Mouse (Mus musculus): ENCODE measurements around the gene Tmem74b. TPM values are rescaled to one million over a fixed set of nuclear protein-coding genes. Genes with fewer than 3 reads are reported as not detected.

The Tmem74b gene
- polyA plus RNA-seq, 1 experiment from 2014 or later = 10.3 TPM

DNA sequence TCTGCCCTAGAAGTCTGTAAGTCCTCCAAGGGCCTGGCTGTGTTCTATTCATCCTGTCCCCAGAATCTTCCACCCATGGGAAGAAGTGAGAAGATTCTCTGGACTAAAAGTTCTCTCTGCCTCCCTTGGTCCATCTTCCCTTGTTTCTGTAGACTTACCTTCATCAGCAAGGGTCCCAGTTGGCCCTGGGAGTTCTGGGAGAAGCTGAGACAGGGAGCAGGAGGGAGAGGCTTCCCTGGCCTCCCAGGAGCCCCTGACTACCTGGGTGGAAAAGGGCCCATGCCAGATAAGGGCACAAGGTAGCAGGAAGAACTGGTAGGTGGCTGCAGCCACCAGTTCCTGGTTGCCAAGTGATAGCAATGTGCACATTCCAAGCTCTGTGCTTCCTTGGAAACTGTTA is 42.0 kb downstream of the Tmem74b start, which contains the start of gene Psmf1:
TSS of gene Psmf1 (minus strand) at position 342 of the 400 bp plus-strand sequence.
- Histone ChIP-seq H3K27ac (no peak within 1 kb of the TSS), H3K9me3 (replicated peaks) (no peaks in the 10 kb centered on the region), H3K4me2 (replicated peaks) (no peak within 1 kb of the TSS), H3K4me3 (no peak within 1 kb of the TSS), H3K4me1 (peaks cover 21% of the 10 kb centered on the region), H3K27me3 (peaks cover 10% of the 10 kb centered on the region; the same call in 1 of the 2 replicates), H3K9ac (no peak within 1 kb of the TSS), H3K36me3 (no peaks in the 10 kb centered on the region)
- no peak for ATAC-seq (ENCODE audit: low FRiP score)

DNA sequence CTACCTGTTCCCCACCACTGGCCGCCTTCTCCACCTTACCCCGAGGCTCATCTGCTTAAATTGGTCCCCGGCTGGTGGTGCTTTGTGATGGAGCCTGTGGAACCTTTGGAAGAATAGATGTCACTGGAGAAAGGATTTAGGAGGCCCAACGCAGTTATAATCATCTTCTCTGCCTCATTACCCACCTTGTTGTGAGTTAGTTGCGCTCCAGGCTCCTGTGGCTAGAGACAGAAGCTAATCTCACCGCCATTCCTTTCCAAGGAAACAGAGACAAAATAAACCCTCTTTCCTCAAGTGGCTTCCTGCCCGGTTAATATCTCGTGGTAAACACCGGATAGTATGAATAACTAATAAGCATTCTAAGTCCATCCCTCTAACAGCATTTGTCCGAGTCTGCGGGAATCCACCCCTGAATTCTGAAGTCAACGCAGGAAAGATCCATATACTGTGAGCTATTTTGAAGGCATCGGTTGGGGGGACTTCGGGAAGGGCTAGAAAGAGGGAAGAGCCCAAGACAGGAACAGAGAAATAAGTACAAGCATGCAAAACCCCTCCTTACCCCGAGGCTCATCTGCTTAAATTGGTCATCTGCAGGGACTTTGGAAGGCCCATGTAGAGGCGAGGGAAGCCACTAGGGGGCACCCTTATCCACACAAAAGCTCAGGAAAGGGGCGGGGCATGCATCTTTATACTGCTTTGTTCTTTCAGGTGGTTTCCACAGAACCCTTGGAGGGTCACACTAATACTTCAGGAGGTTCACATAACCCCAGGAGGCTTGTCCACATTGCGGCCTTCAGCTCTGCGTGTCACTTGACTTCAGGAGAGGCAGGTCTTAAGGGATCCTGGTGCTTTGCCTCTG is 46.3 kb downstream of the Tmem74b start:
- no peak overlapping the region for H3K4me2 ChIP-seq (replicated peaks)
- H3K27me3 ChIP-seq = peaks cover 10% of the 10 kb centered on the region; the same call in 1 of the 2 replicates
- WGBS = 36% methylated on average over 19 of the region's 19 CpGs
- no peaks in the 10 kb centered on the region for H3K9me3 ChIP-seq (replicated peaks)
- no peak overlapping the region for H3K4me3 ChIP-seq
- H3K27ac ChIP-seq = no peak overlapping the region
- no peak overlapping the region for H3K9ac ChIP-seq
- H3K36me3 ChIP-seq = no peaks in the 10 kb centered on the region
- ATAC-seq (ENCODE audit: low FRiP score) = peak; percentile 82
- no peaks in the 10 kb centered on the region for H3K4me1 ChIP-seq

DNA sequence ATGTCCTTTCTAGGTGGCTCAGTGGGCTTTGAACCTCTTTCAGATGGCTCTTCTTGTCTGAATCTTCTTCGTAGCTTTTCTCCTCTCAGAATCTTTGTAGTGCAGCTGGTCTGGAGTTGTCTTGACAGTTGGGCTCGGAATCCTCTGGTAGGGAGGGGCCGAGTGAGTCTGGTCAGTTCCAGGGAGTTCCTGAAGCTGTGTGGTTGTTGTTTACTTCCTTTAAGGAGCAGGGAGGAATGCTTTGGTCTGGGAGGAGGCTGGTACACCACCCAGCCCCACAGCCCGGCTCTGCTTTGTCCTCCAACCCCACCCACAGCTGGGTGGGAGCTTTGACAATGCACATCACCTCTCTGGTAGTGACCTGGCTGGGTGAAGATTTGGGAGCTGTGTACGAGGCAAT is 49.5 kb downstream of the Tmem74b start:
- no peak overlapping the region for H3K4me3 ChIP-seq
- H3K36me3 ChIP-seq = no peaks in the 10 kb centered on the region
- no peak for ATAC-seq (ENCODE audit: low FRiP score)
- H3K4me2 ChIP-seq (replicated peaks) = no peak overlapping the region
- H3K4me1 ChIP-seq = no peaks in the 10 kb centered on the region
- H3K27ac ChIP-seq = no peak overlapping the region
- 73% methylated on average over 5 of the region's 5 CpGs for WGBS
- no peak overlapping the region for H3K9ac ChIP-seq
- peaks cover 4% of the 10 kb centered on the region; the same call in 1 of the 2 replicates for H3K27me3 ChIP-seq
- no peaks in the 10 kb centered on the region for H3K9me3 ChIP-seq (replicated peaks)

- no peak for ATAC-seq (ENCODE audit: low FRiP score)
- H3K4me1 ChIP-seq = peaks cover 4% of the 10 kb centered on the region; the same call in 1 of the 2 replicates
- no peak overlapping the region for H3K4me3 ChIP-seq
- no peaks in the 10 kb centered on the region for H3K36me3 ChIP-seq
- H3K27me3 ChIP-seq = no peaks in the 10 kb centered on the region
- H3K27ac ChIP-seq = no peak overlapping the region
- 56% methylated on average over 9 of the region's 9 CpGs for WGBS
- no peak overlapping the region for H3K9ac ChIP-seq
- no peak overlapping the region for H3K4me2 ChIP-seq (replicated peaks)
- H3K9me3 ChIP-seq (replicated peaks) = no peaks in the 10 kb centered on the region
Observed at GRCm38 (mm10) chr2:151756277-151757061, 54.7 kb downstream of the Tmem74b start.

GRCm38 (mm10) chr2:151757451-151757850 is 55.6 kb downstream of the Tmem74b start:
- no peak overlapping the region for H3K9ac ChIP-seq
- no peak for ATAC-seq (ENCODE audit: low FRiP score)

DNA sequence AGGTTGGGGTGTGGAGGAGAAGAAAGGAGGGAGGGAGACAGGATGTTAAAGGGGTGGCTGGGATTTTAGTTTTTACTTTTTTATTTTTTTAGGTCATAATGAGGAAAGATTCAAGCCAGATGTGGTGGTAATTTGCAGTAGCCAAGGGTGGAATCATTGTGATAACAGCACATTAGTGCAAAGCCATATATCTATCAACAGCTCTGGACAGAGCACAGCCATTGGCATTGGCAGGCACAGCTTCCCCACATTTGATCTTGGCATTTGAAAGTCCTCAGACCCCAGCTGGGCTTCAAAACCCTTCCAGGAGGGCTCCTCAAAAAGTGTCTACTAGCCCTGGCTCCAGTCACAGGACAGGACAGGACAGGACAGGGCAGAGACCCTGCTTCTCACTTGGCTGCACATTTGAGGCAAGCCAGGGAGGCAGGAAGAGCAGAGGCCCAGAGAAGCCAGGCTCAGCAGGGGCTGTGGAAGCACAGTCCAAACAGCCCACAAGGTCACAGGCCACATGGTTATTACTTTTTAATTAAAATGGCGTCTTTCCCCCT is 57.1 kb downstream of the Tmem74b start:
- H3K9ac ChIP-seq = no peak overlapping the region
- no peak overlapping the region for H3K4me2 ChIP-seq (replicated peaks)
- no peaks in the 10 kb centered on the region for H3K27me3 ChIP-seq
- H3K4me1 ChIP-seq = peaks cover 4% of the 10 kb centered on the region; the same call in 1 of the 2 replicates
- no peaks in the 10 kb centered on the region for H3K36me3 ChIP-seq
- H3K27ac ChIP-seq = no peak overlapping the region
- no peak overlapping the region for H3K4me3 ChIP-seq
- 42% methylated on average over 1 of the region's 1 CpGs for WGBS
- no peak for ATAC-seq (ENCODE audit: low FRiP score)
- no peaks in the 10 kb centered on the region for H3K9me3 ChIP-seq (replicated peaks)

More at GRCm38 (mm10) chr2:151757451-151757850, 55.6 kb downstream of the Tmem74b start:
- Histone ChIP-seq H3K4me2 (replicated peaks) (no peak overlapping the region), H3K4me1 (peaks cover 4% of the 10 kb centered on the region; the same call in 1 of the 2 replicates), H3K27me3 (no peaks in the 10 kb centered on the region), H3K9me3 (replicated peaks) (no peaks in the 10 kb centered on the region), H3K36me3 (no peaks in the 10 kb centered on the region), H3K27ac (no peak overlapping the region), H3K4me3 (no peak overlapping the region)
- WGBS = 74% methylated on average over 5 of the region's 5 CpGs

Other genes with a start within 250 kb of the Tmem74b start
- gene 4921509C19Rik, start 225.9 kb upstream of the Tmem74b start, polyA plus RNA-seq (2016; fragmentation: Nextera tagmentation; extraction: Ambion mirVana) = not detected in 2 replicates
- 258 and 282 TPM in 2 replicates for gene Nsfl1c, start 207.8 kb upstream of the Tmem74b start, polyA plus RNA-seq (2016; fragmentation: Nextera tagmentation; extraction: Ambion mirVana)
- gene Fkbp1a, start 159.5 kb upstream of the Tmem74b start, polyA plus RNA-seq (2016; fragmentation: Nextera tagmentation; extraction: Ambion mirVana) = 534 and 556 TPM in 2 replicates
- 0.22 and 0.50 TPM in 2 replicates for gene Sdcbp2, start 129.4 kb upstream of the Tmem74b start, polyA plus RNA-seq (2016; fragmentation: Nextera tagmentation; extraction: Ambion mirVana)
- gene Snph, start 69.4 kb upstream of the Tmem74b start, polyA plus RNA-seq (2016; fragmentation: Nextera tagmentation; extraction: Ambion mirVana) = 7.9 and 8.1 TPM in 2 replicates
- gene Rad21l, start 33.5 kb upstream of the Tmem74b start, polyA plus RNA-seq (2016; fragmentation: Nextera tagmentation; extraction: Ambion mirVana) = not detected in 2 replicates
- gene Psmf1, start 42.2 kb downstream of the Tmem74b start, polyA plus RNA-seq (2016; fragmentation: Nextera tagmentation; extraction: Ambion mirVana) = 45.2 and 47.9 TPM in 2 replicates
- 0.40 and 0.48 TPM in 2 replicates for gene Rspo4, start 140.9 kb downstream of the Tmem74b start, polyA plus RNA-seq (2016; fragmentation: Nextera tagmentation; extraction: Ambion mirVana)
- 0.14 and 0.20 TPM in 2 replicates for gene Angpt4, start 209.2 kb downstream of the Tmem74b start, polyA plus RNA-seq (2016; fragmentation: Nextera tagmentation; extraction: Ambion mirVana)